Mouse (Mus musculus): ENCODE measurements around the gene Steap3.

DNA sequence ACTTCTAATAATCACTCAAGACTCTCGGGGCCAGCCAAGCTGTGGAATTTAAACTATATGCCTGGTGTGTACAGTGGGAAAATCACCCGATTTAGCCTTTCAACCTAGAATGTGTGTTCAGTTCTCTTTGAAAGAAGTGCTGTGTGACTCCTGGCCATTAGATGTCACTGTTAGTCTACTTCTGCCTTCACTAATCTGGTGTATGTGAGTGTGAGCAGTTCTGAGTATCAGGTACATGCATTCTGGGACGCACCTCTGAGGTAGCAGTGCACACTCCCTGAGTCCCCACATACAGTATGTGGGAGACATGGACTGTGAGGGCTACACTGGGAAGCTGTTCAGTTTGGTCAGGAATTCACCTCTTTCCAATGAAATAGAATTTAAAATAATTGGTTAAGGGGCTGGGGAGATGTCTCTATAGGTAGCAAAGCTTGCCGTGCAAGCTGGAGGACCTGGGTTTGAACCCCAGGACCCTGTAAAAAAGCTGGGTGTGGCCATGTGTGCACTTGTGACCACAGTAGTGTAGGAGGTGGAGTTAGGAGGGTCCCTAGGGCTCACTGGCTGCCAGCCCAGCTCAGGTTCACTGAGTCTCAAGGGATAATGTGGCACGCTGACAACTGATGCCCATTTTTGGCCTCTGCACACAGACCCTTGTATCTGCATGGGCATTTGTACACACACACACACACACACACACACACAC, 100.5 kb downstream of the Steap3 start:
- TF ChIP-seq CTCF (IDR thresholded peaks at IDR 0.05; ENCODE audit: low read depth), result peak; percentile 76
- TF ChIP-seq EP300 (IDR thresholded peaks at IDR 0.05; ENCODE audit: low read depth), result no peak
